Mouse (Mus musculus) CD4-positive, CD25-positive, alpha-beta regulatory T cell, adult 4 months (primary cell): ENCODE measurements around the gene Mtfr1l. TPM values are rescaled to one million over a fixed set of nuclear protein-coding genes. Genes with fewer than 3 reads are reported as not detected.

Experiments used
- ATAC-seq: one replicate; pipeline ENCODE4 v1.8.0; 2017
- polyA plus RNA-seq, 2 experiments: library from polyadenylated mRNA; unstranded; fragments of 100-300 nt; shearing (Covaris generic); gene quantifications; one replicate each; pipeline ENCODE4 v1.2.1; 2017

Gene Mtfr1l
- polyA plus RNA-seq, 2 experiments from 2014 or later: 83.6 to 119 TPM

GRCm38 (mm10) chr4:134555956-134556580 lies 20.9 kb upstream of the Mtfr1l start:
- ATAC-seq: no peak

GRCm38 (mm10) chr4:134553631-134554030 lies 18.4 kb upstream of the Mtfr1l start:
- ATAC-seq: no peak

GRCm38 (mm10) chr4:134551494-134552316 lies 16.5 kb upstream of the Mtfr1l start, which contains the start of gene Selenon:
TSS of gene Selenon (minus strand) at chr4:134552166.
- no peak for ATAC-seq

- no peak for ATAC-seq
These were observed 14.7 kb upstream of the Mtfr1l start for GRCm38 (mm10) chr4:134549899-134550298.

GRCm38 (mm10) chr4:134548169-134548938 lies 13.2 kb upstream of the Mtfr1l start:
- ATAC-seq: no peak

GRCm38 (mm10) chr4:134546814-134547705 lies 11.9 kb upstream of the Mtfr1l start:
- ATAC-seq: no peak

- ATAC-seq: peak; percentile 98
These were observed 8.1 kb upstream of the Mtfr1l start for GRCm38 (mm10) chr4:134543261-134543660.

GRCm38 (mm10) chr4:134542726-134543125 lies 7.5 kb upstream of the Mtfr1l start:
- ATAC-seq: no peak

- ATAC-seq: no peak
These were observed 3.9 kb upstream of the Mtfr1l start for GRCm38 (mm10) chr4:134538997-134539580.

GRCm38 (mm10) chr4:134535787-134536151 lies 582 bp upstream of the Mtfr1l start:
- ATAC-seq: peak; percentile 24

GRCm38 (mm10) chr4:134534124-134534886 lies 882 bp downstream of the Mtfr1l start:
- peak; percentile 58 for ATAC-seq

GRCm38 (mm10) chr4:134533421-134533820 lies 1.8 kb downstream of the Mtfr1l start:
- ATAC-seq: no peak

- no peak for ATAC-seq
These were observed 2.3 kb downstream of the Mtfr1l start for GRCm38 (mm10) chr4:134532928-134533327.

- no peak for ATAC-seq
These were observed 9.0 kb downstream of the Mtfr1l start for GRCm38 (mm10) chr4:134526220-134526619.

- no peak for ATAC-seq
These were observed 9.4 kb downstream of the Mtfr1l start for GRCm38 (mm10) chr4:134525806-134526205.

GRCm38 (mm10) chr4:134523447-134523846 lies 11.7 kb downstream of the Mtfr1l start:
- ATAC-seq: no peak

- no peak for ATAC-seq
These were observed 15.9 kb downstream of the Mtfr1l start for GRCm38 (mm10) chr4:134519281-134519680.

- no peak for ATAC-seq
These were observed 16.6 kb downstream of the Mtfr1l start for GRCm38 (mm10) chr4:134518541-134518940.

GRCm38 (mm10) chr4:134517719-134518118 lies 17.5 kb downstream of the Mtfr1l start:
- ATAC-seq: no peak

GRCm38 (mm10) chr4:134516981-134517380 lies 18.2 kb downstream of the Mtfr1l start:
- no peak for ATAC-seq

GRCm38 (mm10) chr4:134515614-134516013 lies 19.6 kb downstream of the Mtfr1l start:
- no peak for ATAC-seq
